Mouse (Mus musculus): ENCODE results near the gene Tent4a.
"Not testable (repeated sequence)": the region's sequence is repeated elsewhere in the genome, so short reads cannot be mapped to it uniquely, and the experiment has no call there.

Gene Tent4a

DNA sequence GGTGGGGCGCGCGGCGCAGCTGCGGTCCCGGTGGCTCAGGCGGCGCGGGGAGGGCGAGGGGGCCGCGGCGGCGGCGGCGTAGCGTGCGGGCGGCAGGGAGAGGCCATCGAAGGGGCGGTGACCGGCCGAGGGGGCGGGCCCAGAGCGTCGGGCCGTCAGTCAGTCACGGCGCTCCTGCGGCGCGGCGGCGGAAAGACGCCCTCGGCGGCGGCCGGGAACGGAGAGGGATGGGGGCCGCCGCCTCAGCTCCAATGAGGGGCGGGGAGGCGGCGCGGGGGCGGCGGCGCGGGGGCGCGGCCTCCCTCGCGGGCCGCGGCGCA is at the start of gene Tent4a:
Gene Tent4a, minus strand, starts transcription at position 284 of the 320 bp plus-strand sequence.
- no peak for DNase-seq (ENCODE audit: low read depth, low spot score)

DNA sequence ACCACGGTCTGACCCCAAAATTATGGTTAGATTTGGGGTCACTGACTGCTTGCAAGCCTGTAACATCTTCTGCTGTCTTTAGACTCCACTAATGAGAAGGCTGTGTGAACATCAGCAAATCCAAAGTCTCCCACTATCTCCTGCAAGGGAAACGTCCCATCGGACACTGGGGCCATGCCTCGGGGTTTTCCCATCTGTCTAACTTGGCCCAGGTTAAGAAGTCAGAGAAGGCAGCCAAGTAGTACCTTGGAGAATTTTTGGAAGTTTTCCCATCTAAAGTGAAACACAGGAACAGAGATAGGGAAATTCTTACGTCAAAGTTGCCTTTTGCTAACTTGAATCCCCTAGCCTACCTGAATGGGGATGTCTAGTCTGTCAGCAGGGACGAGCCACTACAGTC is 49.2 kb upstream of the Tent4a start:
- no peak for DNase-seq (ENCODE audit: low read depth, low spot score)

DNA sequence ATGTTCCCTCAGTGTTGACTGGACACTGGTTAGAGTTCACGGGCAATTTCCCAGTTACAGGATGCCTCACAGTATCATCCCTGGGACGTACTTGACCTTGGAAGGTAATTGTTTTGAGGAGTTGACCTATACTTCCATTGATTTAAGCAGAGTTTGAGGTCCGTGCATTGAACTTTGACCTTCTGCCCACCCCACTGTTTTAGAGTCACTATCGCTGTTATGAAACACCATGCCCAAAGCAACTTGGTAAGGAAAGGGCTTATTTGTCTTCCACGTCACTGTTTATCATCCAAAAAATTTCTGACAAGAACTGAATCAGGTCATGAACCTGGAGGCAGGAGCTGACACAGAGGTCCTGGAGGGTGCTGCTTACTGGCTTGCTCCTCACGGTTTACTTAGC is 48.0 kb upstream of the Tent4a start:
- no peak for DNase-seq (ENCODE audit: low read depth, low spot score)

DNA sequence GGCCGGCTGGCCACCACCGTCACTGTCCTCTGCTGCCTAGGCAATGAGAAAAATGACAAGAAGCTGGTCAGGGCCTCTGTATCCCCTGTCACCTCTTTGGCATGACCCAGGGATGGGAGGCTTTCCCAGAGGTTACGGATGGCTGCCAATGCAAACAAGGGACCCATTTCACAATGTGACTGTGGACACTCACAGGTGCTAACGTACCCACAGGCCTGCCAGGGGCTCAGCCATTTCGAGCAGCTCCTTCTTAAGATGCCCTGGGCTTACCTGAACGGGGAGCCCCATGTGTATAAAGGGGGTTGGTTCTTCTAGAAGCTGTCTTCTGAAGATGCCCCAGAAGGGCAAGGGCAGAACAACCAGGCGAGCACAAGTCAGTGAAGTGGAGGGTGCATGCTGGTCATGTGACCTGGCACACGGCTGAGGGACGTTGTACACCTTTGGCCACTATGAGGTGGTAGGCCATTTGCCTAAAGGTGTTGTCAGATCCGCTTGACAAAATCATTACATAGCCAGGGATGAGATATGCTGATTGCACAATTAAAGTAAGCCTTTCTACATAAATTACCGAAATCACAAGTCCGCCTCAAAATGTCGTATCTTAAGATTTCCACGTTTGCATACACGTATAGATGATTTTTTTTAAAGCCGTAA is 42.9 kb upstream of the Tent4a start:
- DNase-seq (ENCODE audit: low read depth, low spot score): no peak

DNA sequence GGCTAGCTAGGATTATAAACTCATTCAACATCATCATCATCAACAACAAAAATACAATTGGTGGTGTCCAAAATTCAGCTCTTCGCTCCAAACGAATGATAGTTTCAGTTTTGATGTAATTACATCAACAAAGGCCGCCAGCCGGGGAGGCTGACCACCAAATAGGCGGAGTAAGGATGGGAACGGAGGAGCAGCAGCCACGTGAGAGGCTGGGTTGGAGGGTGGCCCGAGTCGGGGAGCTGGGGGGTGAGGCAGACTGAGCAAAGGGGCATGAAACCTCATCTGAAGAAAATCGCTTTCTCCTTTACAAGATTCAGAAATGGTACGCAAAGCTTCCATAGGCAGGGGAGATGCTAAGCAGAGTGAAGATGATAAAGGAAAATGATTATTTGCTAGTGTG is 42.3 kb upstream of the Tent4a start:
- no peak for DNase-seq (ENCODE audit: low read depth, low spot score)

DNA sequence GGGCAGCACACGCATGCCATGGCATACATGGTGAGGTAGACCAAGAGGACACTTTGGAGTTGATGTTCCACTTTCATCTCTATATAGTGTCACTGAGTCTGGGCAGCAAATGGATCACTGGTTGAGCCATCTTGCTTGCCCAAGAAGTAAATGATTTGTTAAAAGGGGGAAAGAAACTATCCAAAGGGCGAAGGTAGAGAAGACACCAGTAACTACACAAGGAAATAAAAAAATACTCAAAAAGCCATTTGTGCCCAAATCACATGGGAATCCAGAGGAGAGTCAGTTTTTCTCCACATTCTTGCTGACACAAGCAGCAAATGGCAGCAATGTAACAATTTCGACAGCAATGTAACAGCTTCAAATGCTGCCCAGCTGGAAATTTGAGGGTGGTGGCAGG is 38.2 kb upstream of the Tent4a start:
- no peak for DNase-seq (ENCODE audit: low read depth, low spot score)

DNA sequence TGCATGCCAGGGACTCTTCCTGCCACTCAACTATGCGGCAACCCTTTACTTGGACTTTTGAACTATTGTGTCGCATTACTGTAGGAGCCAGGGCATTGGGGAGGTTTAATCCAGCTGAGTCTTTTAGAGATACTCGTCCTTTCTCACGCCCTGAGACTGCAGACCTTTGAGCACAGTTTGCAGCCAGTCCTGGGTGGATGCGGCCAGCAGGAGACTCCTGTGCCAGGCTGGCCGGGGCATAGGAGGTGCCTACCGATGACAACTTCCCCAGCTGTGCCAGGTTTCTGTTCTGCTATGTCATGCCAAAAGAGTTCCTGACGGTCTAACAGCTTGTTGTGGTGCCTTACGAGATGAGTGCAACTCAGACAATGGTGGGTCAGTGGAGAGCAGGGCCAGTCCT is 34.8 kb upstream of the Tent4a start:
- no peak for DNase-seq (ENCODE audit: low read depth, low spot score)

DNA sequence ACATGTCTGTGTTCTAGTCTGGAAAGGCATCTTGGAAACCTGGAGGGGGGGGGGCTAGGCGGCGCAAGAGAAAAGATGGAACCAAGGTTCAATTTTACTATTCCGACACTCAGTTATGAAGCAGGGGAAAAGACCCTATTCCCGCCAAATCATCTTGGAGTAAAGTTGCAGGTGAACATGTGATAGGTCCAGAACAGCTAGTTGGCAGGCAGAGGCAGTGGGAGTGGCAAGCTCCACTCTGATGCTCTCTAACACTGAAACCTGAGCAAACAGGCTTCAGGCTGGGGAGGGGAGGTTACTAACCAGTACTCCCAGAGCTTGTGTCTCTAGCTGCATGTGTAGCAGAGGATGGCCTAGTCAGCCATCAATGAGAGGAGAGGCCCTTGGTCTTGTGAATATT is 31.0 kb upstream of the Tent4a start:
- not testable (repeated sequence) for DNase-seq (ENCODE audit: low read depth, low spot score)

DNA sequence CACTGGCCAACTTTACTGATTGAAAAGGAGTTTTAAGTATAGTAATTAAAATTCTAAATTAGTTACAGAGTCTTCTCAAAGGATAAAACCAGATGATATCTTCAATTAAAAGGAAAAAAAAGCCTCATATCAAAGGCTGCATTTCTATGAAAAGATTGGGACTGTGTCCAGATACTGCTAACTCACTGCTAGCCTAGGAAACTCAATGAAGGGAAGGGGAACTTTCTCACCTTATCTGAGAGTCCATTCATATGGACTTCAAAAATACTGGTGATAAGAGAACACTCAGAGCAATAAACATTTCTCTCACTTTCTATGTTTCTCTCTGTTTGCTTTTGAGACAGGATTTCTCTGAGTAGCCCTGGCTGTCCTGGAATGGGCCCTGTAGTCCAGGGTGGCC is 30.2 kb upstream of the Tent4a start:
- no peak for DNase-seq (ENCODE audit: low read depth, low spot score)

DNA sequence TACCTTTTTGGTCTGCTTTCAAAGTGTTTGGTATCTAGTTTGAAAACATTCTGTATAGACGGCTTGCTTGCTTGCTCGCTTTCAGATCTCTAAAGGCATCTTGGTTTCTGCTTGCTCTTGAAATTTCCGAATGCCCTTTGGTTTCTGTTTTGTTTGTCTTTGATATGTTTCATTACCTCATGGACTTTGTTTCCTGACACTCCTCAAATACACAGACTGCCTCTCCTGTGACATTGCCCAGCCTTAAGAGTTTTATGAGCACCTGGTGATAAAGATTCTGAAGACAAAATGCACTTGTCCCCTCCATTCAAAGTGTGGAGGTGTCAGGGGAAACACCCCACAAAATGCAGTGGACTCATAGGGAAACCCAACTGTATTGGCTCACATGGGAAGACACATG is 29.5 kb upstream of the Tent4a start:
- no peak for DNase-seq (ENCODE audit: low read depth, low spot score)

DNA sequence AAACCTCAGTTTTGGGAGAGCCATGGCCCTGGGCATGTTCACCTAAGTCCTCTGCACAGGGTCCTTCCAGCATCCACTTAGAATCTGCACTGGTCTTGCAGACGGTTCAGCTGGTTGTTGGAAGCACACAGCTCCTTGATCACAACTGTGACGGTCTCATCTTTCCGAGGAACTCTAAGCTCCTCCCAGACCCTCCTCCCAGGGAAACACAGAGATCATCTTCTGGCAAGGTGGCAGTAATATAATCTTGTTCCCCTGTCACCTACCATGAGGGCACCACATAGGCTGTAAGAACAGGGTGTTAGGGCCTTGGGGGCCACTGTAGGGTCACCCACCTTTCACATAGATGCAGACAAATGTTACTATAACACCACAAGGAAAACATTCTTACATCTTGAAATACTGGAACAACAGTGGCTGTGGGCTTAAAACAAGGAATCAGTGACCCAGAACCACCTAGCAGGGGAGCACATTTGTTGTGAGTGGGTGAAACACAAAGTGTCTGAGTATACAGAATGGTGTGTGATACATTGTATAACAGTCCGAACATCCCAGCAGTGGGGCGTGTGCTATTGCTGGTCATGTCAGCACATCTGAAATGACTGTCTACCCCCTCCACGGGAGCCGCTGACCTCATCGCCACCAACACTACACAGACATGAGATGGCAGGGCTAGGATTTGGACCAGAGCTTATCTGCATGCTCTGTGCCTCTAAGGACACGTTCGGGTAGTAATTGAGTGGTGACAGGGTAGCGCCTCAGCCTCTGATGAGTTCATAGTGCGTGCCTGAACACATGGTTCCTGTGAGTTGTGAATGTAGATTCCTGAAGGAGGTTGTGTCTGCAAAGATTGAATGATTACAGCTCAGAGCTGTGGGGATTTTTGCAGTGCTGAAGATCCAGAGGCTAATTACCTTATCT is 28.5 kb upstream of the Tent4a start:
- no peak for DNase-seq (ENCODE audit: low read depth, low spot score)

DNA sequence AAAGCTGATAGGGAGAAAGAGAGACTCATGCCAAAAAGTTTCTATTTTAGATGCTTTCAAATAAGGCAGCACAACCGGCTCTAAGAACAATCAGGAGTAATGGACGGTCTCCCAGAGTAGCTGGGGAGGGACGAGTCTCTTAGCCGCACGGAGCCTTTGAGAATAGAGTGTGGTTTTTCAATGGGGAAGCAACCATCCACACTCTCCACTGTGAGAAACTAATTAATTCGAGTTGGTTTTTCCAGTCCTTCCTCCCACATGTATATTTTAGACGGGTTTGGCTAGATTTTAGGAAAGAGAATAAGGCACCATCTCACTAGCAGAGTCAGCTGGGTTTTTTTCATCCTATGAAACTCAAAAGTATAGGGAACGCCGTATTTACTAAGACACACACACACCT is 27.6 kb upstream of the Tent4a start:
- no peak for DNase-seq (ENCODE audit: low read depth, low spot score)

DNA sequence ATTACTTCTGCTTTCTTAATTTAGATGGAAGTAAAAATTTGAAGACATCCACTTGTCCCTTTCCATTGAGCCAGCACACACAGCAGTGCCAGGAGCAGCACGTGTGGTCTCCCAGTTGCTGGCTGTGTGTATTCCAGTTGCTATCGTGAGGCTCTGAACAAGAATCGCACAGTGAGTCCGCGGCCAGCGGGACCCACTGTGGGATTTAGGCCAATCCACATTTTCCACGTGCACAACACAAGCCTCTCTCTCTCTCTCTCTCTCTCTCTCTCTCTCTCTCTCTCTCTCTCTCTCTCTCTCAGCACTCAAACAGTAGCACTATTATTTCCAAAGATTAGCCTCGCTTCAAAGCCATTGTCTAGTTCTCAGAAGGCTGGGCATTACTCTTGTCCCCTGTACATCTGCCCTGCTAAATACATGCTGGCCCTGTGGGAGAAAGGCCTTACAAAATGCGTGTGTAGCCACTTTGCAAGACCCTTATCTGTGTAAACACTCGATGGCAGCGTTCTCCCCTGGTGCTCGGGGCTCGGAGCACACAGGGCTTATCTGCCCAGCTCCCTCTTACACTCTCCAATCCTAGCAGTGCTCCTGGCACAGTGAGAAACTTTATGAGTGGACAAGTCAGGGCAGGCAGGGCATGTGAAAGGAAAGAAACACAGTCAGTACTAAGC is 25.0 kb upstream of the Tent4a start:
- DNase-seq (ENCODE audit: low read depth, low spot score): no peak

DNA sequence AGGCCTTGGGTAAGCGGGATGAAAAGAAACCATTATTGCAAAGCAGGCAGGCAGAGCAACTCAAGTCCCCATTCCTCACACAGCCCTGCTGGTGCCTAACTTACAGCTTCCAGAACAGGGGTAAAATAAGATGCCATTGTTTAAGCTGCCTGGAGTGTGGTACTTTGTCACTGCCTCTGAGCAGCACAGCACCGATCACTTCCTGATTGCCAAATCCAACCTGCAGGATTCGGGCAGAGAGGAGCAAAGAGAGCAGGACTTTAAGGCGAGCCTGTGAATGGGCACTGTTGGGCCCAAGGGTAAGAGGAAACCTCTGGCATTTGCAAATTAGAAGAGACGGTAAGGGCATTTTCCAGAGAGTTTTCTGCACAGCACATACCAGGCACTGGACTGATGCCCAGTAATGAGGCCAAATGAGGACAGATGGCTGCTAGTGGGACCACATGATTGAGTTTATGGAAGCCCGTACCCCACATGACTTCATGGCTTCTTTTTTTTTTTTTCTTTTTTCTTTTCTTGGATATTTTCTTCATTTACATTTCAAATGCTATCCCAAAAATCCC is 23.8 kb upstream of the Tent4a start:
- no peak for DNase-seq (ENCODE audit: low read depth, low spot score)

DNA sequence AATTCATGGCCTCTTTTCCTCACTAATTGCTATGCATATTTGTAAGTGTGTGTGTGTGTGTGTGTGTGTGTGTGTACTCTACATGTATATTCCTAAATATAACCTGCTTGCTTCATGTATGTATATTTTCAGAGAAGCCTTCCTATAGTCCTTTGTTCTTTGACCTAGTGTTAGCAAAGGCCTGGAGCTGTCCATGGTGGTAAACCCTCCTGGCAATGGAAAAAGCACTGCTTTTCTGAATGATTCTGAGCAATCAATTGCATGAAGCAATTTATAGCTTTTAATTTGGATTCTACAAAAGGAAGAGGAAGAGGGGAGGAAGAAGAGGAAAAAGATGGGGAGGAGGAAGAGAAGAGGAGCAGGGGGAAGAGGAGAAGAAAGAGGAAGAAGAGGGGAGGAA is 22.3 kb upstream of the Tent4a start:
- DNase-seq (ENCODE audit: low read depth, low spot score): no peak

DNA sequence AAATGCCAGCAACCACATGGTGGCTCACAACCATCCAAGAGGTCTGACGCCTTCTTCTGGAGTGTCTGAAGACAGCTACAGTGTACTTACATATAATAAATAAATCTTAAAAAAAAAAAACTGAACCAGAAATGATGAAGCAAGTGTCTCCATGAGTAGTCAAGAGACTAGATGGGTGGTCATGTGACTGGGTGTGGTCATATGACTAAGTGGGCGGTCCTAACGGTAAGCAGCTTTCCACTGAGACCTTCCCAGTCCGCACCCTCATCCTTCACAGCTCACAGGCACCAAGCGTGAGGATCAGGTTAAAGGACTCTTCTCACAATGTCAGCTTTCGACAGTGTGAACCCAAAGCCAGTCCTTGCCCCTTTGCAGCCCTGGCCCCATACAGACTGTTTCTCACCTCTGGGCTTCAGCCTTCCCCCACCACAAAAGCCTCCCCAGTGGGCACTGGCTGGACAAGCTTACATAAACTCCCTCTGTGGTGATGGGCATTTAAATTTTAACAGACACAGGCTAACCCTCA is 21.6 kb upstream of the Tent4a start:
- peak; percentile 55 for DNase-seq (ENCODE audit: low read depth, low spot score)

DNA sequence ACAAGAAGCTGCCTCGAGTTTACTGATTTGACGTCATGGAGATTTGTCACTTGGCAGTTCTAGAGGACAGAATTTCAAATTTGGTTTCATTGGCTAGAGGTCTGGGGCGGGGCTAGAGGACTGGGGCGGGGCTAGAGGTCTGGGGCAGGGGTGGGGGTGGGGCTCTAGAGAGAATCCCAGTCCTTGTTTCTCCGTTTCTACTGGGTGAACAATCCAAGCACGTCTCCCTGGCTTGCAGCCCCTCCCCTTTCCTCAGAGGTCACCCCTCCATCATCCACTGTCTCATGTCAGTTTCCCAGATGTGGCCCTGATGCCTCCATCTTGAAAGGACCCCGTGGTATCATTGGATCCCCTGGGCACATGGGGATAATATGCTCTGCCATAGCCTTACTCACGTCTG is 20.6 kb upstream of the Tent4a start:
- no peak for DNase-seq (ENCODE audit: low read depth, low spot score)

DNA sequence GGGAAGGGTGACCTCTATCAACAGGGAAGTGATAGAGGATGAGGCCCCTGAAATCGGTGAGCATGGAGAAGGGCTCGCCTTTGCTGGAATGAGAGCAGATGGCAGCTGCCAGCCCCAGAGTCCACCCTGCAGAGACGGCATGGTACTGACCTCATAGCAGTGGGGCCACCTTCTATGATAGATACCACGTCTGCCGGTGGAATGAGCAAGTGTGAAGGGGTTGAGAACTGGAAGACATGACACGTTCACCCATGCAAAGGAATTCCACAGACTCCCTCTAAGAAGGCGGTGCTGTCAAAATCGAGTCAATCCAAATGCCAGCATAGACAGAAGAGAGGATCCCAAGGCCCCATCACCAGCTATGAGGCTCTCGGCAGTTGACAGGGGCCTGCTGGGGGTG is 19.8 kb upstream of the Tent4a start:
- DNase-seq (ENCODE audit: low read depth, low spot score): no peak

DNA sequence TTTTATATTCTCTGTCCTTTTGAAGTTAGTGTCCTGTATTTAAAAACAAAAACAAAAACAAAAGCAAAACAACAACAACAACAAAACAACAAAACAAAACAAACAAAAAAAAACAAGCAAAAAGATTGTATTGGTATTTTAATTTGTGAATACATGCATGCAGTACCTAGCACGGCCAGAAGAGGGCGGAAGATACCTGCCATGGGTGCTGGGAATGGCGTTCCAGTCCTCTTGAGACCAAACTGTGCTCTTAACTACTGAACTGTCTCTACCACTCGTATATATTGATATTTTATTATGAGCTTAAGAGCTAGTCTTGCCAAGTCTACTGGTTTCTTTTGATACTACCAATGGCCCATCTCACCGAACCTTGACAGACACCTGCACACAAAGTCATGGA is 18.6 kb upstream of the Tent4a start:
- DNase-seq (ENCODE audit: low read depth, low spot score): no peak

DNA sequence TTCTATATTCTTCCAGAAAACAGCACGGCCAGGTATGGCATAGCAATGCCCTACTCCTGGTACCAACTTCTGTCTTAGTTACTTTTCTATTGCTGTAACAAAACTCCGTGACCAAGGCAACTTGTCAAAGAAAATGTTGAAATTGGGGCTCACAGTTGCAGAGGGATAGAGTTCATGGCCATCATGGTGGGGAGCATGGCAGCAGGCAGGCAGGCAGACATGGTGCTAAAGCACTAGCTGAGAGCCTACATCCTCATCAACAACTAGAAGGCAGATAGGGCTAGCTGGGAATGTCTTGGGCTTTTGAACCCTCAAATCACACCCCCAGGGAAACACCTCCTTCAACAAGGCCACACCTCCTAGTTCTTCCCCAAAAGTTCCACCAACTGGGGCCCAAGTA is 16.4 kb upstream of the Tent4a start:
- DNase-seq (ENCODE audit: low read depth, low spot score): no peak

DNA sequence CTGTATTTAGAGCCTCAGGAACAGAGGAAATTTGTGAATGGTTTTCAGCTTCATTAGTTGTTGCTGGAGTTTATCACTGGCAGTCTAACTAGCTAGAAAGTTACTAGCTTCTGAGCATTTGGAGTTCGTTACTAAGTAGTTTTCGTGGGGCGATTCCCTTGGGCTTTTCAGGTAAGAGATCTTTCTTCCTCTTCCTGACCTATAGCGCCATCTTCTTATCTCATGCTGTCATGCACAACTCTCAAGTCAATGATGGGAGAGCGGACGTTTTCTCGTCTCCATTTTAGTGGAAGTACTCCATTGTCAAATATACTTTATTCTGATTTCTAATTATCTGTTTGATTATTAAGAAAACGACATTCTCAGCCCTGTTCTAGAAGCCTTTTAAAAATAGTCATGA is 15.6 kb upstream of the Tent4a start:
- no peak for DNase-seq (ENCODE audit: low read depth, low spot score)

DNA sequence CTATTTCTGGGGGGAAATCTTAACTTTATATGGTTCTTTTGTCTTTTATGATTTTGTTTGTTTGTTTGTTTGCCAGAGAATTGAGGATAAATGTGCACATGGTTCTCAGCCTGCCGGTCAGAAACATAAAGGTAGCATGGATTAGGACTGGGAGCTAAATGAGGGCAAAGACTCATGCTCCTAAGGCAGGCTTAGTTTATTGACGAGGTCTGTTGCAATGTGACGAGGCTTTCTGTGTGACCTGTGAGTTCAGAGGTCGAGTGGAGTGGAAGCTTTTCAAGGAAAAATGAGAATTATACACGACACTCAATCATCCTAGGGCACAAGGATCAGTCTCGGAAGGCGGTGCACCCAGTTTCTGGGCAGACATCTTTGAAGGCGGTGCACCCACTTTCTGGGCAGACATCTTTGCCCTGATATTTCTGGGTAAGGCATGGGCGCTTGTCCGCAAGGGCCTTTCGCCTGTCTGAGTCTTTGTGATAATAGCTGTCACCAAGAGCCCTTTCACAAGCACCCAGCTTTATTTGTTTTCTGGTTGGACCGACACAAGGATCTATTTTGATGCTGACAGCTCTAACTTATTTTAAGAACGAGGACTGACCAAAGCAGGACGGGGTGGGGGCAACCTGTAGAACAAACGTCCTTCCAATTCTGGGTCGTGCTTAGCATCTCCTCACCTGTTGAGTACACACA is 13.2 kb upstream of the Tent4a start:
- no peak for DNase-seq (ENCODE audit: low read depth, low spot score)

All from ES-CJ7 (cell line).